Mouse (Mus musculus) forebrain, embryonic 16.5 days (tissue): ENCODE results near the gene Cfap77. TPM values are rescaled to one million over a fixed set of nuclear protein-coding genes. Genes with fewer than 3 reads are reported as not detected.

ENCODE experiments used
- ATAC-seq: fragments of 200-750 bp; cut with Nextera tagmentation; 2 replicates; pipeline ENCODE4 v1.8.0; 2017; ENCODE audit warnings: mild to moderate bottlenecking, moderate library complexity
- H3K27ac ChIP-seq: fragments of 300-500 bp; sonication (generic); 2 replicates; pipeline ENCODE4 v1.5.1; 2014; ENCODE audit warnings: low read length, control low read depth
- H3K27me3 ChIP-seq: fragments of 300-500 bp; sonication (generic); replicated peaks from 2 replicates; pipeline ENCODE4 v1.6.1; 2014; ENCODE audit warnings: low read length; ENCODE audit not compliant: control insufficient read depth, insufficient read depth
- H3K36me3 ChIP-seq: fragments of 300-500 bp; sonication (generic); 2 replicates; pipeline ENCODE4 v1.6.1; 2014; ENCODE audit not compliant: control insufficient read depth, insufficient read depth
- H3K4me1 ChIP-seq: fragments of 300-500 bp; sonication (generic); replicated peaks from 2 replicates; pipeline ENCODE4 v1.6.1; 2014; ENCODE audit warnings: low read length; ENCODE audit not compliant: control insufficient read depth, insufficient read depth
- H3K4me2 ChIP-seq: fragments of 300-500 bp; sonication (generic); 2 replicates; pipeline ENCODE4 v1.6.1; 2014; ENCODE audit warnings: mild to moderate bottlenecking, low read length, control low read depth
- H3K4me3 ChIP-seq: fragments of 300-500 bp; sonication (generic); replicated peaks from 2 replicates; pipeline ENCODE4 v1.5.1; 2014; ENCODE audit warnings: mild to moderate bottlenecking, low read length, control low read depth
- H3K9ac ChIP-seq: fragments of 300-500 bp; sonication (generic); replicated peaks from 2 replicates; pipeline ENCODE4 v1.6.1; 2014; ENCODE audit warnings: low read depth, low read length, control low read depth
- H3K9me3 ChIP-seq: fragments of 300-500 bp; sonication (generic); 2 replicates; pipeline ENCODE4 v1.6.1; 2016; ENCODE audit warnings: low read length; ENCODE audit not compliant: control insufficient read depth
- WGBS: fragments of 180-500 bp; shearing (Covaris S2); extraction: QIAGEN DNeasy Blood & Tissue Kit; methylation state at CpG from one replicate; pipeline ENCODE4 v1.1.7; 2014; 5-methylcytosine and 5-hydroxymethylcytosine counted together
- polyA plus RNA-seq: library from polyadenylated mRNA; unstranded; fragments of >200 nt; fragmentation: Nextera tagmentation; extraction: Ambion mirVana; gene quantifications from 2 replicates; pipeline ENCODE4 v1.2.1, GENCODE M21; 2015

The Cfap77 gene
- polyA plus RNA-seq, 1 experiment from 2014 or later, result 0.20 TPM

DNA sequence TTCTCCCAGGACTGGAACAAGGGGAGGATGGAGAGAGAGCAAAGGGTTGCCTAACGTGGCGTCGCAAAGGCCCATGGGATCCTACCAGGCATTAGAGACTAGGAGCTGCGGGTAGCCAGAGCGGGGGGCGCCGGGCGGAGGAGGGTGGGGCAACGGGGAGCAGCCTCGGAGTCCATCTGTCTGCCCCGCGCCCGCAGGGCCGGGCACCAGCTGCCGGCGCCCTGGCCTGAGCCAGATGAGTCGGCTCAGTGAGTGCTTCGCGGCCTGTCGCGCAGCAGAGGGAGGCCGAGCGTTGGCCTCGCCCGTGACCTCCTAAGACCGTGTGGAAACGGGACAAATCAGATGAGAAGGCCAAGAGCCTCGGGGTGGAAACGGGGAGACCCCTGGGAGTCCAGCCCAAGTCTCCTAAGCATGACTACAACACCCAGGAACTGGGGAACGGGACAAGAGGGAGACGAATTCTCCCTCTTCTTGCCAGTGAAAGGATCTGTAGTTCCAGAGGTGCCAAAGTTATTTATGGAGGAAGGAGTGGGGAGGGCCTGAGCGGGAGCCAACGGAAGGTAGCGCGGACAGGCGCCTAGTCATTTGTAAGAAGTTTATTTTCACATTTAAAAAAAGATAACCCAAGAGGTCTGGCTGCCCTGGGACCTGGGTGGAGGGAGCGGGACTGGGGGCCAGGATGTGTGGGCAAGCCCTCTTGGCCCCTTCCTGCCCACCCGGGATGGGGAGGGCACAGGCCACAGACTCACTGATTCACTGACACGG is 146.3 kb downstream of the Cfap77 start:
- Histone ChIP-seq H3K27me3 (peaks cover 70% of the 10 kb centered on the region), H3K27ac (no peak overlapping the region), H3K4me2 (peak overlapping the region; percentile 32), H3K9me3 (no peaks in the 10 kb centered on the region), H3K4me1 (peaks cover 28% of the 10 kb centered on the region), H3K9ac (0 out of 2 replicates have a peak overlapping the region, but pooled peaks have one; percentile 9), H3K4me3 (no peak overlapping the region), H3K36me3 (no peaks in the 10 kb centered on the region)
- under 1% methylated on average over 37 of the region's 39 CpGs for WGBS
- ATAC-seq, result peak; percentile 57

- Histone ChIP-seq H3K27ac (no peak overlapping the region), H3K4me3 (no peak overlapping the region), H3K27me3 (peaks cover 65% of the 10 kb centered on the region), H3K36me3 (no peaks in the 10 kb centered on the region), H3K9ac (no peak overlapping the region), H3K4me2 (peak overlapping the region; percentile 32), H3K4me1 (peaks cover 28% of the 10 kb centered on the region), H3K9me3 (no peaks in the 10 kb centered on the region)
- WGBS, result 2% methylated on average over 10 of the region's 10 CpGs
- peak; percentile 54 for ATAC-seq
These were observed 147.0 kb downstream of the Cfap77 start for GRCm38 (mm10) chr2:28907691-28908388.

DNA sequence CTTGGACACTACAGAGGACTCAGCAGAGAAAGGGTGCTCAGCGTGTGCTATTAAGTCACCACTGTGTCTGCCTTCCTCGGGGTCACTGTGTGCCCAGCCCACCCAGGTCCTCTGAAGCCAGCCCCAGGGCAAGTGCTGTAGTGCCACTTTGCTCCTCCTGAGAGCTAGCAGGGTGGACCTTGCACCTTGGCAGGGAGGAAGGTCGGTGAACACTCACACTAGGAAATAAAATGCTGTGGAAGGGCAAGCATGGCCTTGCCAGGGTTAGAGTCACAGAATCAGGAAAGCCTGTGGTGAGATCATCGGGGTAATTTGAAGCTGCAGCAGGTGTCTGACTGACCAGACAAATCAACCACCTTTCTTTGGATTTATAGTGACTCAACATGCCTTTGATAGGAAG is 149.3 kb downstream of the Cfap77 start:
- Histone ChIP-seq H3K9ac (no peak overlapping the region), H3K27ac (no peak overlapping the region), H3K4me1 (peaks cover 22% of the 10 kb centered on the region), H3K27me3 (peaks cover 54% of the 10 kb centered on the region), H3K9me3 (no peaks in the 10 kb centered on the region), H3K36me3 (no peaks in the 10 kb centered on the region), H3K4me2 (no peak overlapping the region), H3K4me3 (no peak overlapping the region)
- 41% methylated on average over 4 of the region's 4 CpGs for WGBS
- ATAC-seq, result no peak

DNA sequence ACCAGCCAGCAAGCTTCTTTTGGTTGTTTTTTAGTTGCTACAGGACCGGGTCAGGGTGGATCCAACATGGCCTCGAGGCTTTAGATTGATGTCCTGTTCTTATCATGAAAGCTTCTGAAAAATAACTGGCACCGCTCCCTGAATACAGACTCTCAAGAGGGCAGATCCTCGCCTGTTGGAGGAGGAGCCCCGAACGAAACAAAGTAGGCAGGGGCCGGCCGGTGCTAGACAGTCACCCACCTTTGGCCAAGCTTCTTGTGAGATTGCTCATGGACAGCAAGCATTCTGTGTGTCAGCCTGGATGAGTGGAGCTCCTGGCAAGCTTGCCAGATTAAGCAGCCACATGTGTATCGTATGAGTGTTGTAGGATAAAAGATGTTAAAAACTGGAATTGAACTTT is 150.1 kb downstream of the Cfap77 start:
- Histone ChIP-seq H3K4me1 (peaks cover 22% of the 10 kb centered on the region), H3K4me2 (no peak overlapping the region), H3K4me3 (no peak overlapping the region), H3K27me3 (peaks cover 46% of the 10 kb centered on the region), H3K27ac (no peak overlapping the region), H3K36me3 (no peaks in the 10 kb centered on the region), H3K9me3 (no peaks in the 10 kb centered on the region), H3K9ac (no peak overlapping the region)
- no peak for ATAC-seq
- WGBS, result 84% methylated on average over 9 of the region's 9 CpGs

DNA sequence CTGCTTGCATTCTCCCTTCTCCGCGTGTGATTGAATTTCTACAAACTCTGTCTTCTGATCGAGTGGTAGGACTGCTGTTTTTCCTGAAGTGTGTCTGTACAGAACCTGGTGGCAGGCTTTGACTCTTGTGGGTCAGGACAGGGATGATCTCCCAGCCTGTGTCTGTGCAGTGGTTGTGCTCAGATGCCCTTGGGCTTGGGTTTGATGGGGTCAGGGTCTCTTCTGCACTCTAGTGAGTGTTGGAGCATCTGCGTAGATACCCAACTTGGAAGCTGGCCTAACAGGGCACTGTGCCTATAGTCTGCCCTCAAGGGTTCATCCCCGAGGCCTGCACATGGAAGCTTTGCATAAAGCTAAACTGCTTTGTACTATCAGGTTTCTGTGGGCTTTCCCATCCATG is 151.0 kb downstream of the Cfap77 start:
- Histone ChIP-seq H3K4me3 (no peak overlapping the region), H3K4me1 (peaks cover 18% of the 10 kb centered on the region), H3K27ac (no peak overlapping the region), H3K27me3 (peaks cover 37% of the 10 kb centered on the region), H3K9me3 (no peaks in the 10 kb centered on the region), H3K4me2 (no peak overlapping the region), H3K9ac (no peak overlapping the region), H3K36me3 (no peaks in the 10 kb centered on the region)
- 88% methylated on average over 5 of the region's 5 CpGs for WGBS
- no peak for ATAC-seq

DNA sequence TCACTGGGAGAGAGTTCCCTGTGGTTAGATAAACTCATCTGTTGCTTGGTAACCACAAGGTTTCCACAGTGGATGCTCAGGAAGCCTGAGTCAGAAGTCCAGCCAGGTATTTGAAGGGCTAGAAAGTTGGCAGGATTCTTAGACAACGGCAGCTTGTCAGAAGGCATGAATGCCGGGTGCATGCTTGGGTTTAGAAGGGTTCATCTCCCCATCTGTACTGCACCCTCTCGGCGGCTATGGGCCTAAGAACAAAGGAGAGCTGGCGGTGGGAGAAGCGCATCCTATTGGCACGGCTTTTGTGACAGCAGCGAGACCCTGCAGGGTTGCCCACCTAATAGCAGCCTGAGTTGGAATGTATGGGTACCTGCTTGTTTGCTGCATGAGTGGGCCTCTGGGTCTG is 152.6 kb downstream of the Cfap77 start:
- no peak overlapping the region for H3K27ac ChIP-seq
- H3K36me3 ChIP-seq, result no peaks in the 10 kb centered on the region
- H3K4me1 ChIP-seq, result peaks cover 3% of the 10 kb centered on the region; the same call in 1 of the 2 replicates
- no peaks in the 10 kb centered on the region for H3K9me3 ChIP-seq
- no peak overlapping the region for H3K4me2 ChIP-seq
- ATAC-seq, result no peak
- 83% methylated on average over 8 of the region's 8 CpGs for WGBS
- H3K9ac ChIP-seq, result no peak overlapping the region
- H3K4me3 ChIP-seq, result no peak overlapping the region
- H3K27me3 ChIP-seq, result peaks cover 26% of the 10 kb centered on the region

DNA sequence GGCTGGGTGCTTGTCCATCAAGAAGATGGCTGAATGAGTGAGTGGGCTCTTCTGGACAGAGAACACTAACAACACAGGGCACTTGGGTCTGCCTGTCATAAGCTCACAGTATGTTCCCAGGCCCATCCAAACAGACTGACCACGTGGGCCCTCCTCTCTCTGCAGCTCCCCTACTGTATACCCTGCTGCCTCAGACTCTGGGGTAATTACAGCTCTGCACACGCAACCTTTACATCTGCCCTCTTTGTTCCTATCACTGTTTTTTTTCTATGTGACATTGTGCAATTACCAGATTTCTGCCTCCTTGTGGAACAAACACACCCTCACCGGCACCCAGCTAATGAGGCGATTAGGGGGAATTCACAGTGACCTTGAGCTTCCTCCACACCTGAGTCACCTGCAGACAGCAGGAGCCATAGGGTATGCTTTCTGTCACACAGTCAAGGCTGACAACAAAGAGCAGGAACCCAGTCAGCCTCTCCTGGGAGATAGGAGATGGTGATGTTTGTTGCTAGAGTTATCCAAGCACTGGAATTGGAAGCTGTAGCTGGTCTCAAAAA is 157.4 kb downstream of the Cfap77 start:
- no peak overlapping the region for H3K4me3 ChIP-seq
- ATAC-seq, result no peak
- no peaks in the 10 kb centered on the region for H3K9me3 ChIP-seq
- H3K4me1 ChIP-seq, result no peaks in the 10 kb centered on the region
- no peaks in the 10 kb centered on the region for H3K27me3 ChIP-seq
- no peak overlapping the region for H3K9ac ChIP-seq
- no peak overlapping the region for H3K27ac ChIP-seq
- WGBS, result 68% methylated on average over 4 of the region's 4 CpGs
- 0 out of 2 replicates have a peak, but pooled peaks cover 2% of the 10 kb centered on the region for H3K36me3 ChIP-seq
- no peak overlapping the region for H3K4me2 ChIP-seq

DNA sequence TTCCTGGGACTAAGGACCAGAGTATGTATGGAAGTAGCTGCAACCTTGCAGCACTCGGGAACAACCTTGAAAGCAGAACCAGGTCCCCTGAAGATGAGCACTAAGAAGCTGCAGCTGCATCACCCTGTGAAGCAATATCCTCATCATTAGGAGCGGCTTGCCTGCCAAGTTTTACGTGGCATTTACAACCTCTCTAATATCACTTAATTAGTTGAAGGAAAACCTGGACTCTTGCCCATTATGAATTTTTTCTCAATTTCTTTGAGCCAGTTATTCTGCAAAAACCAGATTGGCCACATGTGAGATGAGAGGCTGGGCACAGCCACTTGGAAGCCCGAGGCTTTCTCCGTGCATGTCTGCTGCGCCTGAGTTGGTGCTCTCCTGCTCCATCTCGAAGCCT is 159.0 kb downstream of the Cfap77 start:
- Histone ChIP-seq H3K27ac (no peak overlapping the region), H3K9ac (no peak overlapping the region), H3K4me1 (no peaks in the 10 kb centered on the region), H3K4me3 (no peak overlapping the region), H3K36me3 (0 out of 2 replicates have a peak, but pooled peaks cover 2% of the 10 kb centered on the region), H3K9me3 (no peaks in the 10 kb centered on the region), H3K4me2 (no peak overlapping the region), H3K27me3 (no peaks in the 10 kb centered on the region)
- 74% methylated on average over 7 of the region's 7 CpGs for WGBS
- no peak for ATAC-seq

DNA sequence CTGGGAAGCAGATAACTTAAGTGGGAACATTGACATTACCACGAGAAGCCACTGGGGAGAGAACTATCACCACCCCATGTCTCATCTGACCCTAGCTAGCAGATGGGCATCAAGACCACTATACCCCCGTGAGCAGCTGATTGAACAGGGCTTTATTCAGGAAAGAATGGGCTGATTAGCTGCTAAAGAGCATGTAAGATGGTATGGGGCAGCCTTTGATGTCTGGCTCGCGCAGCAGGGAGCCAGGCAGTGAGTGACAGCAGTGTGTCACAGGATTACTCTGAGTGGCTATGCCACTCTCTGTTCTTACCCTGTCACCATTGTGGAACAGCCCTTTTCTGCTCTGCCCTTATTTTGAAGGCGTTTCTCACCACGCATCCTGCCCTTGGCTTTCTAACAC is 161.3 kb downstream of the Cfap77 start:
- WGBS, result 40% methylated on average over 6 of the region's 6 CpGs
- H3K36me3 ChIP-seq, result 0 out of 2 replicates have a peak, but pooled peaks cover 2% of the 10 kb centered on the region
- no peak overlapping the region for H3K4me3 ChIP-seq
- no peaks in the 10 kb centered on the region for H3K9me3 ChIP-seq
- no peaks in the 10 kb centered on the region for H3K4me1 ChIP-seq
- no peak overlapping the region for H3K9ac ChIP-seq
- no peak for ATAC-seq
- no peak overlapping the region for H3K4me2 ChIP-seq
- no peak overlapping the region for H3K27ac ChIP-seq
- no peaks in the 10 kb centered on the region for H3K27me3 ChIP-seq
